Mouse (Mus musculus) spleen, adult 2 months (tissue): ENCODE data around the gene Etl4. TPM values are rescaled to one million over a fixed set of nuclear protein-coding genes. Genes with fewer than 3 reads are reported as not detected.
"Not testable (repeated sequence)": the region's sequence is repeated elsewhere in the genome, so short reads cannot be mapped to it uniquely, and the experiment has no call there.

Experiments
- DNase-seq, 2 experiments: peaks; one replicate each; pipeline versions ENCODE4 v3.0.0 to v3.0.0-alpha.2; 2012 to 2021; ENCODE audit warnings: low spot score in 2 of 2, low read depth in 1 of 2
- H3K27ac ChIP-seq: fragments of 200-500 bp; 2 replicates; pipeline ENCODE4 v1.5.1; 2012; ENCODE audit warnings: low read length, inconsistent platforms; ENCODE audit not compliant: insufficient read depth
- H3K27me3 ChIP-seq: fragments of 200-500 bp; 2 replicates; pipeline ENCODE4 v1.6.1; 2012; ENCODE audit warnings: mild to moderate bottlenecking, moderate library complexity, low read length, inconsistent platforms; ENCODE audit not compliant: control insufficient read depth, insufficient read depth
- H3K36me3 ChIP-seq: fragments of 200-500 bp; 2 replicates; pipeline ENCODE4 v1.6.1; 2012; ENCODE audit warnings: mild to moderate bottlenecking, low read length, inconsistent platforms; ENCODE audit not compliant: control insufficient read depth, insufficient read depth
- H3K4me1 ChIP-seq: fragments of 200-500 bp; 2 replicates; pipeline ENCODE4 v1.6.1; 2011; ENCODE audit warnings: inconsistent platforms; ENCODE audit not compliant: control insufficient read depth, insufficient read depth, insufficient read length
- H3K4me3 ChIP-seq: fragments of 200-500 bp; 2 replicates; pipeline ENCODE4 v1.5.1; 2011; ENCODE audit warnings: mild to moderate bottlenecking, inconsistent platforms; ENCODE audit not compliant: insufficient read depth, insufficient read length; ENCODE audit errors: extremely low read depth
- CTCF ChIP-seq: fragments of 200-500 bp; IDR thresholded peaks from 2 replicates; pipeline ENCODE4 v1.5.1; 2011; ENCODE audit warnings: mild to moderate bottlenecking, inconsistent platforms; ENCODE audit not compliant: insufficient read depth, insufficient read length, insufficient replicate concordance; ENCODE audit errors: extremely low read depth
- POLR2A ChIP-seq: fragments of 200-500 bp; IDR thresholded peaks from 2 replicates; pipeline ENCODE4 v1.6.1; 2011; ENCODE audit warnings: low read depth, low read length, inconsistent platforms
- WGBS: fragments of 180-500 bp; shearing (Covaris S2); methylation state at CpG from one replicate; pipeline ENCODE4 v1.1.7; 2018; 5-methylcytosine and 5-hydroxymethylcytosine counted together
- polyA plus RNA-seq: library from polyadenylated mRNA; depleted of rRNA; stranded (reverse); fragments of >200 nt; gene quantifications from 2 replicates; pipeline ENCODE4 v1.2.3, GENCODE M21; 2012

Etl4 gene
- polyA plus RNA-seq, 1 experiment, result 5.3 TPM

GRCm38 (mm10) chr2:20145368-20145767 is 235.8 kb downstream of the Etl4 start:
- no peak for TF ChIP-seq POLR2A
- TF ChIP-seq CTCF, result no peak
- no peak overlapping the region for H3K27ac ChIP-seq
- no peaks in the 10 kb centered on the region for H3K36me3 ChIP-seq
- H3K4me1 ChIP-seq, result no peaks in the 10 kb centered on the region
- WGBS, result 69% methylated on average over 4 of the region's 4 CpGs
- H3K4me3 ChIP-seq, result no peak overlapping the region
- H3K27me3 ChIP-seq, result no peaks in the 10 kb centered on the region
- no peak for DNase-seq

- Histone ChIP-seq H3K4me1 (no peaks in the 10 kb centered on the region), H3K27me3 (no peaks in the 10 kb centered on the region), H3K36me3 (no peaks in the 10 kb centered on the region), H3K27ac (no peak overlapping the region), H3K4me3 (no peak overlapping the region)
- 76% methylated on average over 1 of the region's 1 CpGs for WGBS
- no peak for DNase-seq
- TF ChIP-seq POLR2A (no peak), CTCF (no peak)
These were observed 257.5 kb downstream of the Etl4 start for GRCm38 (mm10) chr2:20167073-20167472.

- TF ChIP-seq CTCF (no peak), POLR2A (no peak)
- Histone ChIP-seq H3K27me3 (no peaks in the 10 kb centered on the region), H3K4me1 (no peaks in the 10 kb centered on the region), H3K27ac (no peak overlapping the region), H3K36me3 (no peaks in the 10 kb centered on the region), H3K4me3 (no peak overlapping the region)
- no peak for DNase-seq
- WGBS, result 83% methylated on average over 5 of the region's 5 CpGs
These were observed 258.0 kb downstream of the Etl4 start for GRCm38 (mm10) chr2:20167566-20167965.

GRCm38 (mm10) chr2:20168156-20168555 is 258.6 kb downstream of the Etl4 start:
- Histone ChIP-seq H3K4me1 (no peaks in the 10 kb centered on the region), H3K36me3 (no peaks in the 10 kb centered on the region), H3K4me3 (no peak overlapping the region), H3K27me3 (no peaks in the 10 kb centered on the region), H3K27ac (no peak overlapping the region)
- TF ChIP-seq CTCF, result no peak
- no peak for TF ChIP-seq POLR2A
- 76% methylated on average over 4 of the region's 4 CpGs for WGBS
- no peak for DNase-seq

- not testable (repeated sequence) for H3K36me3 ChIP-seq
These were observed 267.0 kb downstream of the Etl4 start for GRCm38 (mm10) chr2:20176456-20177184.

GRCm38 (mm10) chr2:20177236-20177635 is 267.7 kb downstream of the Etl4 start:
- WGBS, result 85% methylated on average over 3 of the region's 3 CpGs
- not testable (repeated sequence) for H3K4me3 ChIP-seq

More at GRCm38 (mm10) chr2:20176456-20177184, 267.0 kb downstream of the Etl4 start:
- not testable (repeated sequence) for DNase-seq, H3K27ac ChIP-seq, H3K4me3 ChIP-seq, H3K27me3 ChIP-seq, H3K4me1 ChIP-seq
- WGBS, result 76% methylated on average over 6 of the region's 6 CpGs

GRCm38 (mm10) chr2:20180561-20180960 is 271.0 kb downstream of the Etl4 start:
- not testable (repeated sequence) for H3K27ac ChIP-seq, H3K27me3 ChIP-seq, DNase-seq, H3K36me3 ChIP-seq, H3K4me3 ChIP-seq, H3K4me1 ChIP-seq
- 89% methylated on average over 5 of the region's 5 CpGs for whole genome bisulfite sequencing

More at GRCm38 (mm10) chr2:20177236-20177635, 267.7 kb downstream of the Etl4 start:
- DNase-seq, H3K27ac ChIP-seq, H3K4me1 ChIP-seq, H3K36me3 ChIP-seq, H3K27me3 ChIP-seq: not testable (repeated sequence)

- 83% methylated on average over 7 of the region's 7 CpGs for WGBS
- not testable (repeated sequence) for H3K27ac ChIP-seq, DNase-seq, H3K27me3 ChIP-seq, H3K4me3 ChIP-seq, H3K4me1 ChIP-seq, H3K36me3 ChIP-seq
These were observed 277.6 kb downstream of the Etl4 start for GRCm38 (mm10) chr2:20187223-20187622.
